Mouse (Mus musculus) heart, postnatal 14 days (tissue): ENCODE data around the gene Mcf2l. TPM values are rescaled to one million over a fixed set of nuclear protein-coding genes. Genes with fewer than 3 reads are reported as not detected.
A peak's percentile ranks its signal among the peaks of the same experiment; 100 is the strongest.

ENCODE experiments used
- DNase-seq, 2 experiments: peaks; one replicate each; pipeline ENCODE4 v3.0.0; 2021 to 2022
- intact Hi-C: fragments of 180-260 bp; cut with DNase I; formaldehyde crosslinking; loops from one replicate; pipeline ENCODE4 v1.15.1; 2025
- total RNA-seq, 2 experiments: library from RNA; stranded (reverse); gene quantifications; 2 replicates each; pipeline ENCODE4 v1.2.3; 2021

The Mcf2l gene
- total RNA-seq, 2 experiments from 2014 or later = 104 to 109 TPM

GRCm38 (mm10) chr8:12871461-12871860 is 2.1 kb upstream of the Mcf2l start:
- no peak for DNase-seq
- intact Hi-C loops = no loop called here

GRCm38 (mm10) chr8:12872983-12873356 is 636 bp upstream of the Mcf2l start:
- no peak for DNase-seq
- intact Hi-C loops = no loop called here

- intact Hi-C loops = no loop called here
- peak in 1 of 2 experiments; percentile 16 for DNase-seq
These were observed 687 bp downstream of the Mcf2l start for GRCm38 (mm10) chr8:12874194-12874791.

- no peak for DNase-seq
- intact Hi-C loops = no loop called here
These were observed 1.4 kb downstream of the Mcf2l start for GRCm38 (mm10) chr8:12874971-12875370.

GRCm38 (mm10) chr8:12877126-12877525 is 3.5 kb downstream of the Mcf2l start:
- no peak for DNase-seq
- intact Hi-C loops = no loop called here

- DNase-seq = no peak
- intact Hi-C loops = no loop called here
These were observed 6.6 kb downstream of the Mcf2l start for GRCm38 (mm10) chr8:12880163-12880562.

GRCm38 (mm10) chr8:12883051-12884004 is 9.7 kb downstream of the Mcf2l start:
- intact Hi-C loops = no loop called here
- no peak for DNase-seq

GRCm38 (mm10) chr8:12887772-12888435 is 14.3 kb downstream of the Mcf2l start:
- DNase-seq = no peak
- intact Hi-C loops = no loop called here

GRCm38 (mm10) chr8:12889046-12889598 is 15.5 kb downstream of the Mcf2l start:
- intact Hi-C loops = no loop called here
- DNase-seq = no peak

- intact Hi-C loops = no loop called here
- no peak for DNase-seq
These were observed 19.4 kb downstream of the Mcf2l start for GRCm38 (mm10) chr8:12892882-12893446.

- DNase-seq = no peak
- intact Hi-C loops = no loop called here
These were observed 20.4 kb downstream of the Mcf2l start for GRCm38 (mm10) chr8:12893797-12894578.

GRCm38 (mm10) chr8:12894783-12895534 is 21.4 kb downstream of the Mcf2l start:
- DNase-seq = no peak
- intact Hi-C loops = no loop called here

GRCm38 (mm10) chr8:12895535-12896150 is 22.0 kb downstream of the Mcf2l start:
- intact Hi-C loops = loop anchor here (1.0 to 2.0 kb wide), 3 partner anchors 32 to 319 kb away; partner anchors contain the start of genes Cul4a and Pcid2
- no peak for DNase-seq

GRCm38 (mm10) chr8:12896494-12897373 is 23.1 kb downstream of the Mcf2l start:
- intact Hi-C loops = loop anchor here (1.0 to 2.0 kb wide), 3 partner anchors 31 to 318 kb away; partner anchors contain the start of genes Cul4a and Pcid2
- peak; percentile 50 to 69 for DNase-seq

- DNase-seq = peak in 1 of 2 experiments; percentile 35
- intact Hi-C loops = loop anchor here (2.0 kb wide), 1 partner anchor 207 kb away; the partner anchor contains the start of genes Cul4a and Pcid2
These were observed 24.2 kb downstream of the Mcf2l start for GRCm38 (mm10) chr8:12897815-12898214.

GRCm38 (mm10) chr8:12903790-12904415 is 30.3 kb downstream of the Mcf2l start:
- intact Hi-C loops = no loop called here
- DNase-seq = peak in 1 of 2 experiments; percentile 31

- DNase-seq = no peak
- intact Hi-C loops = loop anchor here (1.0 kb wide), 1 partner anchor 21 kb away; no protein-coding TSS in a partner anchor
These were observed 31.5 kb downstream of the Mcf2l start for GRCm38 (mm10) chr8:12905122-12905521.
